Mouse (Mus musculus): ENCODE measurements around the gene Cpvl.

GRCm38 (mm10) chr6:53893731-53894130 is 84.7 kb downstream of the Cpvl start:
- TF ChIP-seq CHD1 (IDR thresholded peaks at IDR 0.05; ENCODE audit: low read depth, low read length) (no peak), JUND (IDR thresholded peaks at IDR 0.05; ENCODE audit: low read depth, low read length) (no peak)

All from MEL (cell line).